Mouse (Mus musculus) cerebellum, adult 9-11 months (tissue): Measurements from ENCODE around the gene Fer1l4.

ENCODE experiments used
- DNase-seq: peaks from one replicate; pipeline ENCODE4 v3.0.0; 2022

The Fer1l4 gene

GRCm38 (mm10) chr2:156052816-156053215 is at the start of gene Fer1l4:
Fer1l4 (minus strand) TSS chr2:156052947.
- DNase-seq: no peak

DNA sequence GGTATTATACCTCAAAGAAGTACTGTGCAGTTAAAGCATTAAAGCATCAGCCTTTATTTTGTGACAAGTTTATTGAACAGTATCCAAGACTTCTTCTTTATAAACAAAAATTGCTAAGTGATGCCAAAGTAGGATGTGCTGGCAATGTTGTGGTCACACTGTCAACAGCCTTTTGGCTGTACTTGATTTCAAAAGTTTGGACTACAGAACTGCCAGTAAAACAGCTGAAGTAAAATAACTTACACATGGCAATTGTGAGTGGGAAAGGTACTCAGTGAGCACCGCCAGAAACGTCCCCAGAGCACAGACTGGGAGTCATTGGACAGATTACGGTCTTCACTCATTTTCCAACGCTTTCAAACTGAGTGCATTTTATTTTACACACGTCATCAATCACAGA is 39.2 kb upstream of the Fer1l4 start:
- DNase-seq: no peak

GRCm38 (mm10) chr2:156089799-156090198 is 37.1 kb upstream of the Fer1l4 start:
- no peak for DNase-seq

- no peak for DNase-seq
These were observed 34.8 kb upstream of the Fer1l4 start for GRCm38 (mm10) chr2:156087391-156088110.

- DNase-seq: no peak
These were observed 31.8 kb upstream of the Fer1l4 start for GRCm38 (mm10) chr2:156084541-156084940.

DNA sequence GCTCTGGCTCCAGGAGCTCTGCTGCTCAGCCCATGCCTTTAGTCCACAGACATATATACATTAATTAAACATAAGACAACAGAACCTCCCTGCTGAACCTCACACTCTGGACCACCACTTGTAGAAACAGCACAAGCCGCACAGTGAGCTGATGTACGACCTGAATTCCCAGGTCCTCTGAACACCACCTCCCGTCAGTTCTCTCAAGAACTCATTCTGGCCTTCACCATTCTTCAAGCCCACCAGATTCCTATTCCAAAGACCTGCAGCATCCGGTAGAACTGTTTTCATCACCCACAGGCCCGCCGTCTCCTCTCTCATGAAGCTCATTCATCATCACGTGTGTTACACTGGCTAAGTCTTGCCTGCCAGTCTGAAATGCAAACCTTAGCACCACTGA is 27.6 kb upstream of the Fer1l4 start:
- no peak for DNase-seq

DNA sequence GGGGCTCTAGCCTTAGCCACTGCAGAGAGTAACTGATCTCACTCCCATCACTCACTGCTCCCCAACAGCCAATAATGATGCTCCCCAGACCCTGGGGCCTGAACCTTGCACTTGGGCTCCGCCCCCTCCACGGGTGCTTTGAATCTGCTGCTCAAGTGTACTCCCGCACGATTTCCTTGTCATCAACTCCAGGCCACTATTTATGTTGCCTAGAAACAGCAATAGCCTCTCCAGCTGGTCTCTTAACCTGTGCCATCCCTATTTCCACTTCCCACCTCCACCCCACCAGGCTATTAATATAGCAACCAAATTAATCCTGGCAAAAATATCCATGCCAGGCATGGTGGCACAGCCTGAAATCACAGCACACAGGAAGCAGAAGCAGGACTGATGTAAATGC is 26.9 kb upstream of the Fer1l4 start:
- DNase-seq: peak; percentile 58

- no peak for DNase-seq
These were observed 26.4 kb upstream of the Fer1l4 start for GRCm38 (mm10) chr2:156079183-156079560.

- no peak for DNase-seq
These were observed 25.9 kb upstream of the Fer1l4 start for GRCm38 (mm10) chr2:156078421-156079182.

DNA sequence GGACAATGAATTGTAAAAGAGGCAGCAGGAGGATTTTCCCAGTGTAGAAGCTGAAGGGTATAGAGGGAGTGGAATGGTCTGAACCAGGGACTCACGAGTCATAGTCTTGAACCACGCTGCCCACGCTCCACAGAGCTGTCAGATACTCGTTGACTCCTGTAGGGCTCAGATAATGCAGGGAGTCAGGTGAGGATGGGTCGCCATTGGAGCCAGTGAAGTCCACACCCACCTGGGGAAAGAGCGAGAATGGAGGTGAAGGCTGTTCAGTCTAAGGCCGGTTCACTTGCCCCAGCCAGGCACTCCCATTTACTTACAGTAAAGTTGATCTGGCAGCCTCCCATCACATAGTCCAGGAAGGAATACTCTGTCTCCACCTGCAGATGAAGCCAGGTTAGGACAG is 24.7 kb upstream of the Fer1l4 start:
- no peak for DNase-seq

- no peak for DNase-seq
These were observed 21.0 kb upstream of the Fer1l4 start for GRCm38 (mm10) chr2:156073725-156074124.

GRCm38 (mm10) chr2:156071236-156071635 is 18.5 kb upstream of the Fer1l4 start:
- no peak for DNase-seq

DNA sequence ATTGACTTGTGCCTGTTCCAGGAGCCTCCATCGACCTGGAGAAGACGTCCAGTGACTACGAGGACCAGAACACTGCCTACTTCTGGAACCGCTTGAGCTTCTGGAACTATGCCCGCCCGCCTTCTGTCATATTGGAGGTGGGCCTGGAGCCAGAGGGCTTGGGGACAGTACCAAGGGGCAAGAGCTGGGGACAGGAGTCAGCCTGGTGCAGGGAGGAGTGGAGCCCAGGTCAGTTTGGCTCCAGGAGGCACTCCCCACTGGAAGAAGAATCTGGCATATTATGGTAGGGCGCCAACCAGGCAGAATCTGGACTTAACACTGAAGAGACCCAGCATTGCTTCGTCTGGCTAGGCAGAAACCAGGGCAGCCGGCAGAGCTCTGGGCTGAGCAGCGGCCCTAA is 15.2 kb upstream of the Fer1l4 start:
- peak; percentile 80 for DNase-seq

DNA sequence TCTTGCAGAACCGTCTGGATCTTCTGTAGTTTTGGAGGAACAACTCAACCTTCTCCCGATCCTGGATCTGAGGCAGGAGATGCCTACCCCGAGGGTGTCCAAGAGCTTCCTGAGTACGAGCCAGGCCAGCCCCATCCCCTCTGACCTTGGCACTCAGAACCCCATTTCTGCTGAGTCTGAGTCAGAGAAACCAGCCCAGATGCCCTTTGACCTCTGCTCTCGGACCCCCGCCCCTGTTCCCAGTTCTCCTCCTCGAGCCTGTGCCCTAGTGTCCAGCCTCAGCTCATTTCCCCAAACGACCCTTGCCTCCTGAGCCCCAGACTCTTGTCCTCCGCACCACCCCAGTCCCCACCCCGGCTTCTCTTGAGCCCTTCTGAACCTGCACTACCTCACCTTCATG is 13.4 kb upstream of the Fer1l4 start:
- DNase-seq: peak; percentile 43

GRCm38 (mm10) chr2:156065099-156066041 is 12.6 kb upstream of the Fer1l4 start, which contains the start of gene Spag4:
Spag4 (plus strand) TSS chr2:156065175.
- DNase-seq: peak; percentile 64

- DNase-seq: no peak
These were observed 4.8 kb downstream of the Fer1l4 start for GRCm38 (mm10) chr2:156047929-156048328.

- no peak for DNase-seq
These were observed 9.8 kb downstream of the Fer1l4 start for GRCm38 (mm10) chr2:156042903-156043302.

DNA sequence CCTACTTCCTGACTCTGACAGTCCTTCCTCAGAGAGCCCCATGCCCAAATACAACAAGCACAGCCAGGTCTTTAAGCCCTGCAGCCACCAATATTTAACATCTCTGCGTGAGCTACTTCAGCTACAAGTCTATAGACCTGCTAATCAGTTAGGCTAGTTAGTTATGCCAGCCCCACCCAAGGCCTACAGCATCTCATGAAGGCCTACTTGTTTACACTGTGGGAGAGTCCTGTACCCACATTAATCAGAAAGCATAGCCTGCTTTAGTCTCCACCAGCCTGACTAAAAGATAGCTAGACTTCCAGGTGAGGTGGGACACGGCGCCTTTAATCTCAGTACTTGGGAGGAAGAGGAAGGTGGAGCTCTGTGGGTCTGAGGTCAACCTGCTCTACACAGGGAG is 13.4 kb downstream of the Fer1l4 start:
- no peak for DNase-seq

DNA sequence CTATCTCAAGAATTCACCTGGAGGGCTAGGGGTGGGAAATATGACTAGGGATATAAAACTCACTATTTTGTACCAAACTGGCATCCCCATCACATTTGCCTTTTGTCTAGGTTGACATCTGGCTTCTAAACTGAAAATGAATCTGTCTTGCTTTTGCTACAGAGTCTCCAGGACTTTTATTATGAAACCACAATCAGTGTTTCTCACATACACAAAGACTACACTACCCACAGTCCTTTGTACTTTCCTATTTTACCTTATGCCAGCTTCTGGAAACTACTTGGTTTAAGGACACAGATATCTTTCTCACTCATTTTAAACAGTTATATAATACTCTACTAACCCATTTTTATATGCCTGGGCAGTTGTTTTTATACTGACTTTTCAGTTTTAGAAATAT is 27.3 kb downstream of the Fer1l4 start:
- DNase-seq: no peak

- DNase-seq: no peak
These were observed 31.0 kb downstream of the Fer1l4 start for GRCm38 (mm10) chr2:156021765-156022164.

- DNase-seq: no peak
These were observed 31.5 kb downstream of the Fer1l4 start for GRCm38 (mm10) chr2:156021219-156021618.

DNA sequence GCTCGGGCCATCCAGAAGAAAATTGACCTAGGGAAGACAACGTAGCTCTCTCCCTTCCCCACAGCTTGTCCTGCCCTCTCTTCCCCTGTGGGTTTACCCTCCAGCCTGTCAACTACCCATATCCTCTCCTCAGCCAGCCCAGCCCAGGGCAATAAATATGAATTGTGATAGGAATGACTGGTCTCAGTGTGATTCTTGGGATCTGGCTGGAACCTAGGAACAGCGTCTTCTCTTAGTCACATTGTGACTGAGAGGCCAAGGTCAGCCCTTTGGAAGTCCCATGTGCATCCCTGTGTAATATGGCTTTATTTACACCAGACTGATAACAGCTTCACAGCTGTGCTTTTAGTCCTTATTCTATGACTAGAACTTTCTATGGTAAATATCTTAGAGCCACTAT is 34.6 kb downstream of the Fer1l4 start:
- DNase-seq: no peak

GRCm38 (mm10) chr2:156007888-156008532 is 44.7 kb downstream of the Fer1l4 start, which contains the start of the genes 6430550D23Rik and Ergic3:
6430550D23Rik (minus strand) TSS chr2:156007977.
Ergic3 (plus strand) TSS chr2:156008045.
- DNase-seq: peak; percentile 99
